Mouse (Mus musculus): ENCODE data around the gene Hcfc1r1. TPM values are rescaled to one million over a fixed set of nuclear protein-coding genes. Genes with fewer than 3 reads are reported as not detected.

Hcfc1r1 gene
- polyA plus RNA-seq, 1 experiment from 2014 or later, result 83.3 TPM

DNA sequence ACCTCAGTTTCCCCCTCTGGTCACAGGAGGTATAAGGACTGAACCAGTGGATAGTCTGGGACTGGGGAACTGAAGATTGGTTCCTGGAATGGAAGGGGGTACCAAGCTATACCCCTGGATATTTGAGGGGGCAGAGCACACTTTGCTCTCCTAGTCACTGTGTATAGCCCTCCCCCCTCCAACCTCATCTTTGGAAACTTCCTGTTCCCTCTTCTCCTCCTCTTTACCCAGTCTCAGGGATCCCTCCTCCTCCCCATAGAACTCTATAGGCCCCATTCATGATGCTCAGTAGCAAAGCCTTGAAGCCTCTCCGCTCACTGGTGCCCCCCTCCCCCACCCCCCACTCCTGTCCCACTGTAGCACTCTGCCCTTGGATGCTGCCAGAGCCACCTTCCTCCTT is 46.1 kb downstream of the Hcfc1r1 start:
- ATAC-seq (replicated peaks; ENCODE audit: low FRiP score, low TSS enrichment, low read depth) (no peak), DNase-seq (ENCODE audit: low spot score) (no peak)
- Histone ChIP-seq H3K9ac (ENCODE audit: low read length) (no peak overlapping the region), H3K4me3 (ENCODE audit: low read depth, low read length) (no peak overlapping the region), H3K4me1 (replicated peaks; ENCODE audit: control insufficient read depth, insufficient read depth, low read length) (no peaks in the 10 kb centered on the region), H3K36me3 (ENCODE audit: control insufficient read depth, insufficient read depth, low read length) (no peaks in the 10 kb centered on the region), H3K9me3 (ENCODE audit: control insufficient read depth, low read length) (no peaks in the 10 kb centered on the region), H3K27ac (ENCODE audit: low read depth) (no peak overlapping the region), H3K4me2 (ENCODE audit: low read length) (no peak overlapping the region), H3K27me3 (replicated peaks; ENCODE audit: control insufficient read depth, insufficient read depth, low read length) (no peaks in the 10 kb centered on the region)
- WGBS, result 22% methylated on average over 1 of the region's 1 CpGs

DNA sequence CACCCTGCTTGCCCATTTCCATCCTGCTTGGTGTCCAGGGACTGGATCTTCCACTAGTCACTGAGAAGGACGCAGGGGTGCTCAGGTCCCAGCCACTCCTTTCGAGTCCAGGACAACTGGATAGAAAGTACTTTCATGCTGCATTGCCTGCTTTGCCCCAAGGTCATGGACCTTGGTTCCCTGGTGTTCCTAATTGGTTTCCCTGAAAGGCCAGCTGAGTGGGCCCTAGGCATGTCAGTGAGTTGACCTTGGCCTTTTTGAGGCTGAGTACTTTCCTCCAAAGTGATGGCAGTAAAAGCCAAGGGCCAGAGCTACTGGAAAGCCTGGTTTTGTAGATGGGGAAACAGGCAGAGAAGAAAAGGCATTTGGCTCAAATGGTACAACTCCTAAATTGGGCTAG is 48.5 kb downstream of the Hcfc1r1 start:
- Histone ChIP-seq H3K4me1 (replicated peaks; ENCODE audit: control insufficient read depth, insufficient read depth, low read length) (no peaks in the 10 kb centered on the region; the same call in 1 of the 2 replicates), H3K4me2 (ENCODE audit: low read length) (no peak overlapping the region), H3K27me3 (replicated peaks; ENCODE audit: control insufficient read depth, insufficient read depth, low read length) (no peaks in the 10 kb centered on the region), H3K9ac (ENCODE audit: low read length) (no peak overlapping the region), H3K4me3 (ENCODE audit: low read depth, low read length) (no peak overlapping the region), H3K9me3 (ENCODE audit: control insufficient read depth, low read length) (no peaks in the 10 kb centered on the region), H3K27ac (ENCODE audit: low read depth) (no peak overlapping the region), H3K36me3 (ENCODE audit: control insufficient read depth, insufficient read depth, low read length) (no peaks in the 10 kb centered on the region)
- WGBS, result 89% methylated on average over 2 of the region's 2 CpGs
- ATAC-seq (replicated peaks; ENCODE audit: low FRiP score, low TSS enrichment, low read depth) (no peak), DNase-seq (ENCODE audit: low spot score) (no peak)

GRCm38 (mm10) chr17:23722376-23723125 is 49.2 kb downstream of the Hcfc1r1 start, which contains the start of gene 1520401A03Rik:
Gene 1520401A03Rik, minus strand, starts transcription at chr17:23722783.
- H3K36me3 ChIP-seq (ENCODE audit: control insufficient read depth, insufficient read depth, low read length), result no peaks in the 10 kb centered on the region
- H3K27ac ChIP-seq (ENCODE audit: low read depth), result no peak within 1 kb of the TSS
- DNase-seq (ENCODE audit: low spot score) (no peak), ATAC-seq (replicated peaks; ENCODE audit: low FRiP score, low TSS enrichment, low read depth) (no peak)
- WGBS, result 49% methylated on average over 7 of the region's 7 CpGs
- no peaks in the 10 kb centered on the region; the same call in 1 of the 2 replicates for H3K4me1 ChIP-seq (replicated peaks; ENCODE audit: control insufficient read depth, insufficient read depth, low read length)
- H3K4me2 ChIP-seq (ENCODE audit: low read length), result no peak within 1 kb of the TSS
- no peak within 1 kb of the TSS for H3K4me3 ChIP-seq (ENCODE audit: low read depth, low read length)
- H3K27me3 ChIP-seq (replicated peaks; ENCODE audit: control insufficient read depth, insufficient read depth, low read length), result no peaks in the 10 kb centered on the region
- H3K9me3 ChIP-seq (ENCODE audit: control insufficient read depth, low read length), result no peaks in the 10 kb centered on the region
- H3K9ac ChIP-seq (ENCODE audit: low read length), result no peak within 1 kb of the TSS

Other genes with a start within 250 kb of the Hcfc1r1 start
- gene Vmn2r117, start 193.9 kb upstream of the Hcfc1r1 start, polyA plus RNA-seq (2014; fragmentation: Nextera tagmentation; extraction: Ambion mirVana), result not detected in 2 replicates
- gene Zfp213, start 109.4 kb upstream of the Hcfc1r1 start, polyA plus RNA-seq (2014; fragmentation: Nextera tagmentation; extraction: Ambion mirVana), result 19.1 and 19.7 TPM in 2 replicates
- gene Zfp13, start 74.1 kb upstream of the Hcfc1r1 start, polyA plus RNA-seq (2014; fragmentation: Nextera tagmentation; extraction: Ambion mirVana), result 12.3 and 14.8 TPM in 2 replicates
- 0.14 TPM in 1 of 2 replicates, not detected in the other for gene Zscan10, start 72.7 kb upstream of the Hcfc1r1 start, polyA plus RNA-seq (2014; fragmentation: Nextera tagmentation; extraction: Ambion mirVana)
- gene Mmp25, start 28.3 kb upstream of the Hcfc1r1 start, polyA plus RNA-seq (2014; fragmentation: Nextera tagmentation; extraction: Ambion mirVana), result 0.51 and 0.67 TPM in 2 replicates
- 1.5 and 2.1 TPM in 2 replicates for gene Bicdl2, start 13.1 kb upstream of the Hcfc1r1 start, polyA plus RNA-seq (2014; fragmentation: Nextera tagmentation; extraction: Ambion mirVana)
- 45.8 and 50.2 TPM in 2 replicates for gene Thoc6, start 286 bp downstream of the Hcfc1r1 start, polyA plus RNA-seq (2014; fragmentation: Nextera tagmentation; extraction: Ambion mirVana)
- 23.3 and 24.4 TPM in 2 replicates for gene Tnfrsf12a, start 3.9 kb downstream of the Hcfc1r1 start, polyA plus RNA-seq (2014; fragmentation: Nextera tagmentation; extraction: Ambion mirVana)
- gene Cldn6, start 5.7 kb downstream of the Hcfc1r1 start, polyA plus RNA-seq (2014; fragmentation: Nextera tagmentation; extraction: Ambion mirVana), result 88.4 and 97.9 TPM in 2 replicates
- 1.1 and 1.3 TPM in 2 replicates for gene Cldn9, start 10.4 kb downstream of the Hcfc1r1 start, polyA plus RNA-seq (2014; fragmentation: Nextera tagmentation; extraction: Ambion mirVana)
- gene 1520401A03Rik, start 49.2 kb downstream of the Hcfc1r1 start, polyA plus RNA-seq (2014; fragmentation: Nextera tagmentation; extraction: Ambion mirVana), result 0.04 TPM in 1 of 2 replicates, not detected in the other
- 53.6 and 57.9 TPM in 2 replicates for gene Pkmyt1, start 52.7 kb downstream of the Hcfc1r1 start, polyA plus RNA-seq (2014; fragmentation: Nextera tagmentation; extraction: Ambion mirVana)
- 18.4 and 18.6 TPM in 2 replicates for gene Paqr4, start 67.3 kb downstream of the Hcfc1r1 start, polyA plus RNA-seq (2014; fragmentation: Nextera tagmentation; extraction: Ambion mirVana)
- 0.16 and 0.19 TPM in 2 replicates for gene Kremen2, start 72.2 kb downstream of the Hcfc1r1 start, polyA plus RNA-seq (2014; fragmentation: Nextera tagmentation; extraction: Ambion mirVana)
- gene Flywch1, start 98.0 kb downstream of the Hcfc1r1 start, polyA plus RNA-seq (2014; fragmentation: Nextera tagmentation; extraction: Ambion mirVana), result 58.6 and 69.4 TPM in 2 replicates
- gene Flywch2, start 112.5 kb downstream of the Hcfc1r1 start, polyA plus RNA-seq (2014; fragmentation: Nextera tagmentation; extraction: Ambion mirVana), result 21.2 and 21.5 TPM in 2 replicates
- gene Srrm2, start 116.9 kb downstream of the Hcfc1r1 start, polyA plus RNA-seq (2014; fragmentation: Nextera tagmentation; extraction: Ambion mirVana), result 451 and 452 TPM in 2 replicates
- 1,105 and 1,121 TPM in 2 replicates for gene Elob, start 155.5 kb downstream of the Hcfc1r1 start, polyA plus RNA-seq (2014; fragmentation: Nextera tagmentation; extraction: Ambion mirVana)
- 0.26 TPM in 1 of 2 replicates, not detected in the other for gene Prss33, start 162.5 kb downstream of the Hcfc1r1 start, polyA plus RNA-seq (2014; fragmentation: Nextera tagmentation; extraction: Ambion mirVana)
- 1.1 and 1.5 TPM in 2 replicates for gene Prss32, start 170.3 kb downstream of the Hcfc1r1 start, polyA plus RNA-seq (2014; fragmentation: Nextera tagmentation; extraction: Ambion mirVana)
- gene Prss41, start 170.6 kb downstream of the Hcfc1r1 start, polyA plus RNA-seq (2014; fragmentation: Nextera tagmentation; extraction: Ambion mirVana), result 2.1 and 2.9 TPM in 2 replicates
- not detected in 2 replicates for gene Prss21, start 194.5 kb downstream of the Hcfc1r1 start, polyA plus RNA-seq (2014; fragmentation: Nextera tagmentation; extraction: Ambion mirVana)
- gene Dcpp1, start 207.3 kb downstream of the Hcfc1r1 start, polyA plus RNA-seq (2014; fragmentation: Nextera tagmentation; extraction: Ambion mirVana), result not detected in 2 replicates
- not detected in 2 replicates for gene Dcpp2, start 207.3 kb downstream of the Hcfc1r1 start, polyA plus RNA-seq (2014; fragmentation: Nextera tagmentation; extraction: Ambion mirVana)
- not detected in 2 replicates for gene Dcpp3, start 243.9 kb downstream of the Hcfc1r1 start, polyA plus RNA-seq (2014; fragmentation: Nextera tagmentation; extraction: Ambion mirVana)

All from intestine, embryonic 14.5 days (tissue).